Mouse (Mus musculus) WW6 (cell line): ENCODE measurements around the gene Adprh.
A peak's percentile ranks its signal among the peaks of the same experiment; 100 is the strongest.

Experiments used
- DNase-seq: peaks from one replicate; pipeline ENCODE4 v3.0.0-alpha.2; 2013; ENCODE audit warnings: low read depth, low spot score

Gene Adprh

DNA sequence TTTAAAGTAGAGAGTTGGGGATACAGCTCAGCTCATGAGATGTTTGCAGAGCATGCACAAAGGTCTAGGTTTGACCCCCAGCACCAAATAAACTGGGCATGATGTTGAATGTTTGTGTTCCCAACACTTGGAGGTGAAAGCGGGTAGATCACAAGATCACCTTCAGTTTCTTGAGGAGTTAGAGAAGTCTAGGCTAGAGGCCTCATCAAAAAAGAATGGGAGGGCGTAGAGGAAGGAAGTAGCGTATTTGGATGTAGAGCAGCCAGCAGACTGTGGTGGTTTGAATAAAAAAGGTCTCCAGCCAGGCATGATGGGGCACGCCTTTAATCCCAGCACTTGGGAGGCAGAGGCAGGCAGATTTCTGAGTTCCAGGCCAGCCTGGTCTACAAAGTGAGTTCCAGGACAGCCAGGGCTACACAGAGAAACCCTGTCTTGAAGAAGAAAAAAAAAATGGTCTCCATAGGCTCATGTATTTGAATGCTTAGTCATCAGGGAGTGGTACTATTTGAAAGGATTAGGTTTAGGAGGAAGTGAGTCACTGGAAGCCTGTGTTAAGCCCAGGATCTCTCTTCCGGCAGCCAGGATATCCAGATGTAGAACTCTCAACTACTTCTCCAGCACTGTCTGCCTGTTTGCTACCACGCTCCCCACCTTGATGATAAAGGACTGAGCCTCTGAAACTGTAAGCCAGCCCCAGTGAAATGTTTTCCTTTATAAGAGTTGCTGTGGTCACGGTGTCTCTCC lies 8.6 kb downstream of the Adprh start:
- DNase-seq, result no peak

DNA sequence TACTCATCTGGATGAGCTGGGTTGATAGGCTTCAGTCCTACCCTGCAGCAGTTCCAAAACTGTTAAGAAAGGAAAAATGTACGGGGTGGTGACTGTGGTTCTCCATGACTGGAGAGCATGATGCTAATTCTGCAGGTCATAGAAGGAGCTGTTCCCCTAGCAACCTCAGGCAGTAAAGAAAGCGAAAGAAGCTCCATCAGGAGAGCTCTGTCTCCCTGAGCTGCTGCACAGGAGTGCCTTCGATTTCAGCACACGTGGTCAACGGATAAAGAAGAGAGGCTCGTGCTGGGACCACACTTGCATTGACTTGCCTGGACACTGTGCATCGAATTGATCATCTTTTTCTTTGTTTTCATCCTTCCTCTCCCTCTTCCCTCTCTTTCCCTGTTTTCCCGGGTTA lies 10.3 kb downstream of the Adprh start:
- DNase-seq, result no peak

DNA sequence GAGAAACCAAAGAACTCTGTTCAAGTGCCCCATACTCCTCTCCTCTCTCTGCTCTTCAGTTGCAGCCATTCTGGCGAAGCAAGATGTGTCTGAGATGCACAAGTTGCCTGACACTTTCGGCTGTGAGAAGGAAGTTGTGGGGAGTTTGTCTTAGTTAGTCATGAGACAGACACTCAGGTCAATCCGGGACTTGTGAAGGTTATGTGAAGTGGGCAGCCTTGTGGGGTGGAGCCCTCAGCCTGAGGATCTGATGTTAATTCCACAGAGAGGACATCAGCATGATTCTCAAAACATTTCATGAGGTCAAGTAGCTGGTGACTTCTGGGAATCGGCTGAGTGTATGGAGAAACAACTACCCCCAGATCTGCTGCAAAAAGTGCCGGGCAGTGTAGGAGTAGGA lies 10.9 kb downstream of the Adprh start:
- DNase-seq, result no peak

DNA sequence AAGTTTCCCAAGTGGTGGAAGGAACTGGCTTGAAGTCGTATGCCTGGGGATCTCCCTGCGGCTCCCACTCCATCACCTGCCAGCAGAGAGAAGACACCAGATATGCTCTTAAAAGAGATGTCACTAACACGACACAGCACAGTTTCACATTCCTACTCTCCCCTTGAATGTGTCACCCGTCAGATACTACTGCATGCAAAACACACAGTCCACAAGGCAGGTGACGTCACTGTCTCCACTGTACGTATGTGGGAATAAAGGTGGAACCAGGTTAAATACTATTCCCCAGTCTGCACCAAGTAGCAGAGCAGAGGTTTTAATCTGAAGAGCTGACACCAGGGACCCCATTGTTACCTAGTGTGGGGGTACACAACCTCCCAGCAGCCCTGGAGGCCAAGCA lies 12.1 kb downstream of the Adprh start:
- DNase-seq, result no peak

DNA sequence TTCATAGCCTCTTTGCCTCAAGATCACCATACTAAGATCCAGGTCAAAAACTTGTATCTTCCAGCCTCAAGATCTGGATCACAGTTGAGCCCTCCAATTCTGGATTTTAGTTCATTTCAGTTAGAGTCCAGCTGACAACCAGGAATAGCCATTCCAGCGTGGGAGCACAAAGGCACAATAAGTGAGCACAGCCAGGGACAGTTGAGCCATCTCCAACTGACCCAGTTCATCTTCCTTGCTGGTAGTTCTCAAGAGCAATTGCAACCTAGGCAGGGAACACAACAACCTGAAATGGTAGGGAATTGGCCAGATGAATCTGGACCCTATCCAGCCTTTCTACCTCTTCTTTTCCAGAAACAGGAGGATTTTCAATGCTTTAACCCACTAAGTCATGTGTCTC lies 13.3 kb downstream of the Adprh start:
- DNase-seq, result no peak

DNA sequence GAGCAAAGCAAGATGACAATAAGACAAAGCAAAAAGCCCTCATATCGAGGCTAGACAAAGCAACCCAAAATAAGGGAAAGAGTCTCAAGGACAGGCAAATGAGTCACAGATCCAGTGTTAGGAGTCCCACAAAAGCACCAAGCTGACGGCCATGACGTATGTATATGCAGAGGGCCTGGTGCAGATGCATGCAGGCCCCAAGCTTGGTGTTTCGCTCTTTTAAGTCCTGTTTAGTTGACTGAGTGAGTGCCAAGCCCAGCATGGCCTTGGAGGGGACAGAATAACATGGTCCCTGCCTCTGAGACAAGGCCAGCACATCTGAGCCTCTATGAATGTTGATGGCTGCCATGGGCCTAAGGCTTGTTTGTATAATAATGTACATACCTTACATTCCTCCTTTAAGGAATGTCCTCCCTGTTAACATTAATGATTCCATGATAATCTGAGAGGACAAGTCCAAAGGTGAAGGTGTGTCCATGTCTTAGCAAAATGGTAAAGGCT lies 18.2 kb downstream of the Adprh start:
- DNase-seq, result no peak

DNA sequence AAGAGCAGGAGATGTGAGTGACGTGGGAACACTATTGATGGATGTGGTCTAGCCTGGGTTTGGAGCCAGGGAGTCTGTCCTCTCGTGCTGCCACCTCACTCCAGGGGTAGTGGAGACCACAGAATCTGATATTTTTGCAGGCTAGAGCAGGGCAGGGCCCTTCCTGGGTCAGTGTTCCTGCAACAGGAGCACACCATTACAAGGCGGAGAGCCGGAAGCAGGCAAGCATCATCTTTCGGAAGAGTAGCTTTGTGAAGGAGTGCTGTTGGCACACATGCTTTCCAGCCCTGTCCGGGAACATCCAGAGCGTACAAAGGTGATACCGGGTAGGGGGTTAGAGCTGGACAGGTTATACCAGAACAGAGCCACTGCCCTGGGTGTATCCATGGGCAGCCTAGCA lies 19.0 kb downstream of the Adprh start:
- no peak for DNase-seq

DNA sequence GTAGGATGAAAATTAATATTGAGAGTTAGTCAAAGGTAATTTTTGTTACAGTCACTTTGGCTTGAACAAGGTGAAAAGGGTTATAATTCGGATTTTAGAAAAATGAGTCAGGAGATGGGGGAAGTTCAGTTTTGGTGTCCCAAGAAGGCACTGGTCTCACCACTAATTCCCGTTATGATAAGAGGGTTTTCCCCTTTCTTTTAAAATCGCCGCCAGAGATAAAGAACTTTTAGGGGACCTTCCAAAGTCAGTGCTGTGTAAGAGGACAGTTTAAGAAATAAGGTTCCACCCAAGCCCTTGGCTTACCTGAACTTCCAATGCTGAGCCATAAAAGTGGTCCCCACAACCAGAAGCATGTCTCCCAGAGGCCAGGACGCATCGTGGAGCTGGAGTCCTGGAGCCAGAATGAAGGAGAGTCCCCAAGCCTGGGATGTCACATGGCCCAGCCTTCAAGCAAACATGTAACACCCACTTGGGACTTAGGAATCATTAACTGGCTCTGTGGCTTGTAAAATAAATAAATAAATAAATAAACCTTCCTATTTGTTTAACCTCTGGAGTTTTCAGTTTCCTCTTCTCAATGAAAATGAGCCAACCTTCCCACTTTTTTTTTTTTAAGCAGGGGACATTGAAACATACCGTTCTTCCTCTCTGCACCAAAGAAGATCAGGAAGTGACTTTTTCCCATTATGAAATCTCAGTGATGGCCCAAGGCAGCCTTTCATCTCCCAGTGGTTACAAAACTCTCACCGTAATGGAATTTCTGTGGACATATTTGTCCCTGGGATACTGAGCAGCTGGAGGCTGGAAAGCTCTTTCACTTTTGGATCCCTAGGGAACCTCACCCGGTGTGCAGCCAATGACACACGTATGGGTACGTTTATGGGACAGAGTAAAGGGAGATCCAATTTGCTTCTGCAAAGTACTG lies 19.7 kb downstream of the Adprh start, which contains the start of gene Pla1a:
Gene Pla1a (minus strand): TSS at position 648 of the 928 bp plus-strand sequence.
- DNase-seq, result no peak

DNA sequence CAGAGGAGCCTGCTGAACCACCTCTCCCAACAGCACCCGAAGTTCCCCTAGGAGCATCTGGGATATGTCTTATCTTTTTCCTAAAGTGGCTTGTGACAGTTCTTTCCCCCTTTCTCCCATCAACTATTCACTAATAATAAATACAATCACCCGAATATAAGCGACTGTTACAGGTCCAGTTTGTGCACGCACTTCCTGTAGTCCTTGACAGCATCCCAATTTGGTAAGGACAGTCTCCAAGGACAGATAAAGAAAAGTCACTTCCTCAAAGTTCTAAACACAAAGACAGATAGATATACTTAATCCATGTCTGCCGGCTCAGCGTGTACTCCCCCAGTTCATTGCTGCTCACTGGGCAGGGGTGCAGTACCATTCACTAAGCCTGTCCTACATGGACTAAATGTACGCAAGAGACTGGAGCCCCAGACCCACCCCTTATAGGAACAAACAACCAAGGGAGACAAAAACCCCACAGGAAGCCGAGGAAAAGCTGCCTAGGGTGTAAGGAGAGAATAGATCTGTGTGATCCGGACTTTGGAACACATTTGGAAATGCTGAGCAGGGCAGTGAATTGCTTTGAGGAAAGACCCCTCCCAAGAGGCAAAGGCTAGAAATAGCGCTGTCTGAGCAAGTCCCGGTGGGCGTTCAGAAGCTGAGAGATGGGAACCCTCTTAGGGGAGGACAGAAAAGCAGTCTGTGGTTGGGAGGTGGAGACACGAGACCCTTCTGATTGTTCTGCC lies 20.9 kb downstream of the Adprh start:
- no peak for DNase-seq

DNA sequence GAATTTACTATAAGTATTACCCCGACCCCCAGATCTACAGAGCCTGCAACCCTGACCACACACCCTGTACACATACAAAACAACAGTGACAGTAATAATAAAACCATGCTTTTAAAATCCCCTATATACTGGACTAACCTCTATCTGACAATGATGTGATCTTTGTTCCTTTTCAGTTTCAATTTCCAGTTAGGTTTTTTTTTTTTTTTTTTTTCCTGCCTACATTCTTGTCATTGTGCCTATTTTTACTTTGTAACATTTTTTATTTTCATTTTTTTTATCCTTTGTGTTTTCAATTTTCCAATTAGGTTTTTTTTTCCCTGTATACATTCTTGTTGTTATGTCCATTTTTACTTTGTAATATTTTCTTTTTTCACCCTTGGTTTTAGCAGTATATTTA lies 26.7 kb downstream of the Adprh start:
- no peak for DNase-seq

DNA sequence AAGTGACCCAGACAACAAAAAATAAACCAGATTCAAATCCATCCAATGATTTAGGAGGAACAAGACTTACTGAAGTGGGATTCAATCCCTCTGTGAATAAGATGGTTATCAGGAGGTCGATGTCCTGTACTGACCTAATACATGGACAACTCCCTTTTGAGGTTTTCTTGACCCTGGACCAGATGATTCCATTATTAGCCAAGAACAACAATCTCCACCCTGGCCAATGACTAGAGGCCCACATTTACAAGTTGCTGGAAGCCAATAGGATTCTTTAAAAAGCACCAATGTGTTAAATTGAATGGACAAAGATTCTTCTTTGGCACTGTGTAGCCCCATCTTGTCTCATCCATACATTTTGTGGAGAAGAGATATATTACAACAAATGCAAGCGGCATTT lies 27.1 kb downstream of the Adprh start:
- DNase-seq, result no peak

DNA sequence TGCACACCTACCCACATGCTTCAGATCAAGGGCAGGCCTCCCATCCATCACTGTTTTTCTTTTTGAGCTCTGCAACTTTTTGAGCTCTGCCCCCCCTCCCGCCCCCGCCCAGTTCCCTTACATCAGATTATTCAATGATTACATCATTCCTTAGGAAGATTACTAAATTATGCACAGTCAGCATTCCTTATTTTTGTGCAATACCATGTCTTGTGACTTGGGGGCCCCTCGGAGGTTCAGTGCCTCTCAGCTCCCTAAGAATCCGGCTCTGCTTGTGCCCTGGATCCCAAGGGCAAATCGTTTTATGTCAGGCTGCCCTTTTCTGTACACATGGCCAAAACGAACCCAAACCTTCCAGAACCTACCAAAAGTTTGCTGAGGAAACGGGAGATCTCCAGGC lies 37.5 kb downstream of the Adprh start:
- DNase-seq, result no peak

DNA sequence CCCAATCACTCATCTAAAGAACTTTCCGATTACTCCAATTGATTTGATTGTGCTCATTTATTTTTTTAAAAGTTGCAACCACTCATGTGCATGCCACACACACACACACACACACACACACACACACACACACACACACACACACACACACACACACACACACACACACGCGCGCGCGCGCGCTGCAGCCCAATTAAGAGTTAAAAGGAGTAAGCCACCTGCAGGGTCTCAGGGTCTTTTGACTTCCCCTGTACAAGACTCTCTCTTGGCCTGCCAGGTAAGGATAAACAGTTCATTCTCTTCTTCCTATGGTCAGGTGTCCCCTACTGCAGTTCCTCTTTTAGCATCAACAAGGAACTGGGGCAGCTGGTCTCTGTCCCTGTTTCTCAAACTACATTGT lies 44.1 kb downstream of the Adprh start:
- DNase-seq, result no peak

DNA sequence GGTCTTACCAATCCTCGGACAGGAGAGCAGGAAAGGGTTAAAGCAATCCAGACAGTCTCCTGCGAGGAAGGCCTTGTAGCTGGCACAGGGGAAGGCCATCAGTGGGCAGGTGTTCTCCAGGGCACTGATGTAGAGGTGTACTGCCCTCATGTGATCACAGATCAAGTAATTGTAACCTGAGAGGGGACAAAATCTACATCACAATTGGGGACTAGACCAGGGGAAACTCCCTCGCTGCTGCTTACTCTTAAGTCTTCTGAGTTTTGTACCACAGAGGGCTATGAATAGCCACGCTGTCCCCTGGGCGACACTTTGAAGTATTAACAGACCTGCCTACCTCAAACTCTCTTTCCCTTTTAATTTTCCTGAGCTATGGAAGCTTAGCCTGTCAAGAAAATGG lies 44.9 kb downstream of the Adprh start:
- peak; percentile 55 for DNase-seq

DNA sequence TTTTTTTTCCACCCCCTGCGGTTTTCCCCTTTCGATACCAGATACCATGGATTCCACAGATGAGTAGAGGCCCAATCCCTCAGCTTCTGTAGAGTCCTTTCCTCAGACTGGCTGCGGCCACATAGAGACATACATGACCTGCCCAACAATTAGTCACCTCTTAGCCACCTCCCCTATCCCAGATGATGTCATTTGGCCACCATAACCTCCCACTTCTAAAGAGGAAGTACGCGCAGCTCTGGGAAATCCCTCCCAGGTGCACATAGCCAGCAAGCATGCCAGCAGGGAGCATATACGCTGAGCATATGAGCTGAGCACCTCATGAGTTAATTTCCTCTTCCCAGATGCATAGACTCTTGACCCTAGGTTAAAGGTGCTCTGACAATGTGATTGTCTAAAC lies 45.8 kb downstream of the Adprh start:
- no peak for DNase-seq

DNA sequence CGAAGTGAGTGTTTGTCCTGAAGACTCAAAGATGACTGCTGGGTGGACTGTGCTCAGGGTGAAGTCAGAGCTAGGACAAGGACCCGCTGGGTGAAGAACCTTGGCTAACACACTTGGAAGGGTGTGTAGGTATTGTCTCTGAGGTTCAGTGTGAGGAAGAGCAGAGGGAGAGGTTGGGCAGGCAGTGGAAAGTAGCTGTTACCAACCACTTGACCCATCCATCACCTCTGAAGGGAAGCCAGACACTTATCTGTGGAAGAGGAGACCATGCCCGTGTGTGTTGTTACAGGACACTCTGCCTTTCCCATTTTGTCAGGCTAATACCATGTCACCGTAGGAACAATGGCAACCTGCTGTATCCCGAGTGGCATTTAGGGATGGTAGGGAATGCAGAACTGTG lies 46.2 kb downstream of the Adprh start:
- no peak for DNase-seq

DNA sequence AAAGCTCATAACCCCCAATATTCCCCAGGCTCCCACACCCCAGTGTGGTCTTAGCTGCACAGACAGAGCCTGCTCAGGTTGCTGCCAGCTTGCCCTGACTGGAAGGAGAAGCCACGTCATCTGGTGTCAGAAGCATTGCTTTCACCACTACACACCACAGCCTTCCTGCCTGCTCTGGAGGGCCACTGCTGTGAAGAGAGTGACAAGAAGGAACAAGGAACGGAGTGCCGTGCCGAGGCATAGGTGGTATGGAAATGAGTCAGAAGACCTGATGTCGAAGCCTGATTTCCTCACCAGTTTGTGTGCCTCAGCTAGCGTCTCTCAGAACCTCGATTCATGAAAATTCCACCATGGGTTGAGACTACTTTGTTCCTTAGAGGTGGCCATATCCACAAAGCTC lies 48.9 kb downstream of the Adprh start:
- no peak for DNase-seq

DNA sequence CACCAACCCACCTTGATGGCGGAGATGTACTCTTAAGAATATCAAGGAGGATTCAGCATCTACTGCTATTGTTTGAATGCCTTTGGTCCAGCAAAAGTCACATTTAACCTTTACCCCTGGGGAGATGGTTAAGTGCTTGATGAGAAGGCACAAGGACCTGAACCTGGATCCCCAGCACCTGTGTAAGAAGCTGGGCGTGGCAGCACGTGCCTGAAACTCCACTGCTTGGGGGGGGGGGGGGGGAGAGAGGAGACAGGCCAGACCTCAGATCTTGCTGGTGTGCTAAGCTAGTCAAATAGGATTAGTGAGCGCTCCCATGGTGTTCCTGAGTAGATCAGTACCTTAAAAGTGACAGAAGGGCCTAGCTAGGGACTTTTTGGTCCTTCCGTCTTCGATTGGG lies 51.0 kb downstream of the Adprh start:
- no peak for DNase-seq

DNA sequence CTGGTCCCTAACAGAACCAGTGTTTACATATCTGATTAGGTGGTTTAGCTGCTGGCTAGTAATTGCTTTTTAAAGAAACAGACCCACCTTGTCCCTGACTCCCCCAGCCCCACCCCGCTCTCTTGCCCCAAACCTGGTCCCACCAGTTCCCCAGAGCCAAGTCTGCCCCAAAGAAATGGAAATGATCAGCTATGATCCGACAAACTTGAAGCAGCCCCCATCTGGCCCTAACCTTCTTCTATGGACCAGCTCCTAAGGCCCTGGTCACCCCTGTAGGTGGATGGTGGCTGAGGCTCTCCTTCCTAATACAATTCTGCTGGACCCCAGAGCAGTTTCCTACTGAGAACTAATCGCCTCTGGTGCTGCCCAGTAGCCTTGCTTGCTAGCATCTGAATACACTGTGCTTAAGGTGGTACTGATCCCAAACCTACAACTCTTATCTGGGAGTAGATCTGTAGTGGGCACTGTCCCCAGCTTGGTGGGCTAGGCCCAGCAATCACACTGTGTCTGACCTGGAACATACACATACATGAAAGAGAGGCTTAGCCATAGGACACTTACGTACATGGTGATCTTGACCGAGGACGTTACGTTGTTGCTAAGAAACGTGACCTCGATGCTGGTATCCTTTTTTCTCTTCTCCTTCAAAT lies 52.1 kb downstream of the Adprh start:
- DNase-seq, result no peak

DNA sequence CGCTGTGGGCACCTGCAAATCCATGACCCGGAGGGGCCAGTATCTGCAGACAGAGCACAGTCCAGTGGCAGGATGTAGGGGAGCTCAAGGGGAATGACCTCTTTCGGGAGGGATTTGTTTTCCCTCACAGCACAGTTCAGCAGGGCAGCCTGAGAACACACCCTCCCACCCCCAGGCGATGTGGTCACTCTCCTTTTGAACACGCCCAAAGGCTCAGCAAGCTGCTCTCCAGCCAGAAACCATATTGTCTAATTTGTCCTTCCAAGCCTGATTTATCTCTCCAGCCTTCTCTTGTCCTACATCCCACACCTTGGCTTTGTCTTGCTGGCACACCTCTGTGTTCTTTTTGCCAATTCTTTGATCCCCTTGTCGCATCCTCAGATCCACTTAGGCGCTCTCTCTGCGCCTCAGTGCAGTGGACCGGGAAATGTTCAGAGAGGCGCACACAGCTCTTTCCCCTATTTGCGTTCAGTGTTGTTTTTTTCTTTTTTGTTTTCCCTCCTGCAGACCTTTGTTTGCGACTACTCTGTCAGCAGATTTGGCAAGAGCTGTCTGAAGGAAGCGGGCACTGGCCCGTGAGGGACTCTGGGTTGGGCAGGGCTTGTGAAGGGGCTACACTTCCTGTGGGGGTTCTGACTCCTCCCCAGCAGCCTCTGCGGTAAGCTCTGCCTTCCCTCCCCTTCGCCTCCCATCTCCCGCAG lies 52.8 kb downstream of the Adprh start:
- DNase-seq, result no peak

DNA sequence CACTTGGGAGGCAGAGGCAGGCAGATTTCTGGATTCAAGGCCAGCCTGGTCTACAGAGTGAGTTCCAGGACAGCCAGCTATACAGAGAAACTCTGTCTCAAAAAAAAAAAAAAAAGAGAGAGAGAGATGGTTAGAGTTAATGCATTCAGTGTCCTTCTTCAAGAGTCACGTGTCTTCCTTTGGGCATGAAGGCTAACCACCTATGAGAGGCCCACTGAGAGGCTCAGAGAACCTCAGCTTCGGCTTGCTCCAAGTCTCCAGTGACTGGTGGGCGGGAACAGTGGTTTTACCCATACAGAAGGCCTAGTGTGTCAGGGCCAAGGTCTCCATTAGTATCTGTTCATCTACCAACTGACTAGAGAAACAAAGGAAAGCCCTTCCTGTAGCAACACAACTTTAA lies 53.4 kb downstream of the Adprh start:
- DNase-seq, result no peak
